Mouse (Mus musculus) lung, postnatal 25 days (tissue): Measurements from ENCODE around the gene Atxn1.

Experiments used
- DNase-seq: peaks from one replicate; pipeline ENCODE4 v3.0.0; 2022; ENCODE audit warnings: low spot score

Atxn1 gene

GRCm38 (mm10) chr13:45964853-45965593 lies at the start of gene Atxn1:
Gene Atxn1 (minus strand): TSS chr13:45965008.
- peak; percentile 82 for DNase-seq

- no peak for DNase-seq
These were observed 46.4 kb upstream of the Atxn1 start for GRCm38 (mm10) chr13:46011232-46011631.

GRCm38 (mm10) chr13:46010075-46010474 lies 45.3 kb upstream of the Atxn1 start:
- no peak for DNase-seq

- no peak for DNase-seq
These were observed 44.2 kb upstream of the Atxn1 start for GRCm38 (mm10) chr13:46008831-46009666.

- DNase-seq: peak; percentile 37
These were observed 41.6 kb upstream of the Atxn1 start for GRCm38 (mm10) chr13:46006211-46007102.

GRCm38 (mm10) chr13:46005656-46006055 lies 40.8 kb upstream of the Atxn1 start:
- no peak for DNase-seq

GRCm38 (mm10) chr13:46001356-46001755 lies 36.5 kb upstream of the Atxn1 start:
- DNase-seq: no peak

GRCm38 (mm10) chr13:45992953-45993352 lies 28.1 kb upstream of the Atxn1 start:
- no peak for DNase-seq

- DNase-seq: no peak
These were observed 25.7 kb upstream of the Atxn1 start for GRCm38 (mm10) chr13:45990486-45990885.

- no peak for DNase-seq
These were observed 14.4 kb upstream of the Atxn1 start for GRCm38 (mm10) chr13:45979246-45979645.

- peak; percentile 61 for DNase-seq
These were observed 12.1 kb upstream of the Atxn1 start for GRCm38 (mm10) chr13:45976894-45977293.

GRCm38 (mm10) chr13:45974651-45975050 lies 9.8 kb upstream of the Atxn1 start:
- peak; percentile 21 for DNase-seq

- no peak for DNase-seq
These were observed 9.2 kb upstream of the Atxn1 start for GRCm38 (mm10) chr13:45973972-45974490.

GRCm38 (mm10) chr13:45970920-45971536 lies 6.2 kb upstream of the Atxn1 start:
- DNase-seq: peak; percentile 47

- no peak for DNase-seq
These were observed 3.4 kb upstream of the Atxn1 start for GRCm38 (mm10) chr13:45968206-45968605.

GRCm38 (mm10) chr13:45967371-45967770 lies 2.6 kb upstream of the Atxn1 start:
- no peak for DNase-seq

GRCm38 (mm10) chr13:45966586-45966985 lies 1.8 kb upstream of the Atxn1 start:
- peak; percentile 64 for DNase-seq

GRCm38 (mm10) chr13:45965594-45966432 lies 1.0 kb upstream of the Atxn1 start:
- DNase-seq: peak; percentile 34

GRCm38 (mm10) chr13:45964331-45964852 lies 416 bp downstream of the Atxn1 start:
- peak; percentile 45 for DNase-seq
